Mouse (Mus musculus): ENCODE data around the gene Sorbs1. TPM values are rescaled to one million over a fixed set of nuclear protein-coding genes. Genes with fewer than 3 reads are reported as not detected.

Sorbs1 gene
- total and polyA plus RNA-seq, 3 experiments = 2.1 to 6.2 (median 3.6) TPM

DNA sequence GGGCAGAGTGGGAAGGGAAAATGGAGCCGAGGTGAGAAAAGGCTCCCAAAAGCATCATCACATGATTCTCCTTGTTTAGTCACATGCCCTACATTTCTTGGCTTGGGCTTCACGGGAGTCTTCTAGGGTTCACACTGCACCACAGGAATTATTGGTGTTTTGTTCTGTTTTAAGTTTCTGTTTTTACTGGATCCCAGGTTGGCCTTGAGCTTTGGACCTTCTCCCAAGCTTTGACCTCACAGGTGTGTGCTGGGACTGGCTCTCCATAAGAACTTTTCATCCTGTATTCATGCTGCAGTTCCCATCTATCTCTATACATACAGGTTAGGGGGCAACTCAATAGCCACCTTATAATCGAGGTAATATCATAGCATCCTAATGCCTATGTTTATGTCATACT is 194.4 kb downstream of the Sorbs1 start:
- DNase-seq (ENCODE audit: extremely low read depth) = no peak
- H3K4me2 ChIP-seq (ENCODE audit: insufficient read depth, low read depth, poor library complexity, severe bottlenecking) = no peak overlapping the region
- peaks cover 0 to 15% of the 10 kb centered on the region in 2 experiments for H3K36me3 ChIP-seq (replicated peaks in 1 of 2; ENCODE audit: control insufficient read depth in 1 of 2, insufficient read depth in 1 of 2, low read length in 1 of 2)
- H3K27me3 ChIP-seq (replicated peaks) = no peaks in the 10 kb centered on the region
- no peaks in the 10 kb centered on the region for H3K9me3 ChIP-seq (replicated peaks; ENCODE audit: low read length)
- dilution Hi-C loops (cut with MboI; ENCODE audit: extremely low pct_ligation_motif_present, extremely low pct_unique_long_range_greater_than_20kb, low sequenced_read_pairs) (no loop called here), in situ Hi-C loops (cut with MboI; ENCODE audit: low pct_ligation_motif_present, low pct_unique_long_range_greater_than_20kb, low sequenced_read_pairs) (no loop called here)
- no peaks in the 10 kb centered on the region for H3K79me2 ChIP-seq (replicated peaks; ENCODE audit: control insufficient read depth, extremely low read depth, insufficient read depth, poor library complexity, severe bottlenecking)
- no peaks in the 10 kb centered on the region for H3K4me1 ChIP-seq (ENCODE audit: control insufficient read depth in 1 of 2, insufficient read depth in 2 of 2)
- no peak overlapping the region for H3K4me3 ChIP-seq (replicated peaks in 1 of 3; ENCODE audit: low read depth in 2 of 3, low read length in 2 of 3, poor library complexity in 1 of 3)
- no peak overlapping the region for H3K27ac ChIP-seq (ENCODE audit: insufficient read depth, low read depth)
- TF ChIP-seq POLR2AphosphoS2 (IDR thresholded peaks at IDR 0.05; ENCODE audit: low read depth, low read length) (no peak), CHD2 (IDR thresholded peaks at IDR 0.05; ENCODE audit: low read length) (no peak), JUND (conservative IDR thresholded peaks at IDR 0.05; ENCODE audit: low read depth, low read length) (no peak), RAD21 (IDR thresholded peaks at IDR 0.05; ENCODE audit: low read depth, low read length) (no peak), MAX (IDR thresholded peaks at IDR 0.05; ENCODE audit: low read length) (no peak), UBTF (IDR thresholded peaks at IDR 0.05; ENCODE audit: low read depth, low read length) (no peak), HCFC1 (IDR thresholded peaks at IDR 0.05; ENCODE audit: low read depth, low read length) (no peak), MAFK (IDR thresholded peaks at IDR 0.05; ENCODE audit: insufficient replicate concordance, low read length) (no peak), POLR2A (IDR thresholded peaks at IDR 0.05; ENCODE audit: low read depth, low read length) (no peak), NELFE (IDR thresholded peaks at IDR 0.05; ENCODE audit: low read depth, low read length) (no peak), ZNF384 (IDR thresholded peaks at IDR 0.05; ENCODE audit: low read depth, low read length) (no peak), ELF1 (IDR thresholded peaks at IDR 0.05; ENCODE audit: low read depth, low read length) (no peak), SIN3A (IDR thresholded peaks at IDR 0.05; ENCODE audit: low read length) (no peak), E2F4 (IDR thresholded peaks at IDR 0.05; ENCODE audit: insufficient replicate concordance, low read depth, low read length) (no peak), MAZ (IDR thresholded peaks at IDR 0.05; ENCODE audit: low read depth, low read length) (no peak), ZC3H11A (IDR thresholded peaks at IDR 0.05; ENCODE audit: low read depth, low read length) (no peak)
- no peak overlapping the region for H3K9ac ChIP-seq (ENCODE audit: insufficient read depth, low read depth)

DNA sequence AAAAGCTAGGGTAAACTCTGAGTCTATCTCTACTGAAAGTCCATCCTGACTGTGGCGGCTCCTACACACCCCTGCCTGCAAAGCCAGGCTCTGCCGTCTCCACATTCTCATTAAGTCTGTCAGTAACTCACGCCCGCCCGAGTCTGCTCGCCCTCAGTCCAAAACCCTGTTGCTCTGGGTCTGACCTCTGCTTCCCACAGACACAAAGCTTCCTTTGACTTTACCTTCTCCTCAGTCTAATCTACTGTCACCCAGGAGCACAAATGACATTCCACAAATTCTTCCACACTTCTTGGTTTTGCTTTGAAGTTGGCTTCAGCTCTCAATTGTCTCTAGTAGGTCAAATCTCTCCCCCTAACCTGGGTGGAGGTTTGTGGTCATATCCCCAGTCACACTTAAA is 195.1 kb downstream of the Sorbs1 start:
- in situ Hi-C loops (cut with MboI; ENCODE audit: low pct_ligation_motif_present, low pct_unique_long_range_greater_than_20kb, low sequenced_read_pairs) = no loop called here
- H3K79me2 ChIP-seq (replicated peaks; ENCODE audit: control insufficient read depth, extremely low read depth, insufficient read depth, poor library complexity, severe bottlenecking) = no peaks in the 10 kb centered on the region
- no peaks in the 10 kb centered on the region for H3K4me1 ChIP-seq (ENCODE audit: control insufficient read depth in 1 of 2, insufficient read depth in 2 of 2)
- H3K27ac ChIP-seq (ENCODE audit: insufficient read depth, low read depth) = no peak overlapping the region
- TF ChIP-seq USF2 (conservative IDR thresholded peaks at IDR 0.05; ENCODE audit: low read depth, low read length) = no peak
- no peak for TF ChIP-seq POLR2AphosphoS2 (IDR thresholded peaks at IDR 0.05; ENCODE audit: low read depth, low read length)
- TF ChIP-seq ZNF384 (IDR thresholded peaks at IDR 0.05; ENCODE audit: low read depth, low read length) = no peak
- TF ChIP-seq SIN3A (IDR thresholded peaks at IDR 0.05; ENCODE audit: low read length) = no peak
- no peak for TF ChIP-seq JUN (IDR thresholded peaks at IDR 0.05; ENCODE audit: insufficient read depth, low read depth, low read length)
- TF ChIP-seq E2F4 (IDR thresholded peaks at IDR 0.05; ENCODE audit: insufficient replicate concordance, low read depth, low read length) = no peak
- TF ChIP-seq NRF1 (IDR thresholded peaks at IDR 0.05; ENCODE audit: low read depth, low read length) = no peak
- TF ChIP-seq CHD1 (IDR thresholded peaks at IDR 0.05; ENCODE audit: low read depth, low read length) = no peak
- no peak for TF ChIP-seq GABPA (IDR thresholded peaks at IDR 0.05; ENCODE audit: insufficient replicate concordance, low read depth, low read length)
- TF ChIP-seq MYC (IDR thresholded peaks at IDR 0.05; ENCODE audit: low read depth, low read length) = no peak
- no peak for TF ChIP-seq ZC3H11A (IDR thresholded peaks at IDR 0.05; ENCODE audit: low read depth, low read length)
- TF ChIP-seq RAD21 (IDR thresholded peaks at IDR 0.05; ENCODE audit: low read depth, low read length) = no peak
- dilution Hi-C loops (cut with MboI; ENCODE audit: extremely low pct_ligation_motif_present, extremely low pct_unique_long_range_greater_than_20kb, low sequenced_read_pairs) = no loop called here
- H3K9me3 ChIP-seq (replicated peaks; ENCODE audit: low read length) = no peaks in the 10 kb centered on the region
- DNase-seq (ENCODE audit: extremely low read depth) = no peak
- peaks cover 0 to 14% of the 10 kb centered on the region in 2 experiments for H3K36me3 ChIP-seq (replicated peaks in 1 of 2; ENCODE audit: control insufficient read depth in 1 of 2, insufficient read depth in 1 of 2, low read length in 1 of 2)
- H3K27me3 ChIP-seq (replicated peaks) = no peaks in the 10 kb centered on the region
- H3K9ac ChIP-seq (ENCODE audit: insufficient read depth, low read depth) = no peak overlapping the region
- H3K4me2 ChIP-seq (ENCODE audit: insufficient read depth, low read depth, poor library complexity, severe bottlenecking) = no peak overlapping the region
- no peak overlapping the region for H3K4me3 ChIP-seq (replicated peaks in 1 of 3; ENCODE audit: low read depth in 2 of 3, low read length in 2 of 3, poor library complexity in 1 of 3)

Data from CH12.LX (cell line).